Mouse (Mus musculus) skeletal muscle tissue, postnatal 0 days (tissue): ENCODE measurements around the gene Calm2. TPM values are rescaled to one million over a fixed set of nuclear protein-coding genes. Genes with fewer than 3 reads are reported as not detected.

Experiments
- polyA plus RNA-seq: library from polyadenylated mRNA; unstranded; fragments of >200 nt; fragmentation: Nextera tagmentation; extraction: Ambion mirVana; gene quantifications from 2 replicates; pipeline ENCODE4 v1.2.1, GENCODE M21; 2015

Gene Calm2
- 522 and 599 TPM in 2 replicates for polyA plus RNA-seq

GRCm38 (mm10) chr17:87446767-87447611 is at the start of gene Calm2:
Calm2 (minus strand) TSS chr17:87446935.

GRCm38 (mm10) chr17:87427511-87427910 is 19.2 kb downstream of the Calm2 start, which contains the start of gene Stpg4:
Stpg4 (minus strand) TSS chr17:87427741.

Other genes with a start within 250 kb of the Calm2 start
- gene Mcfd2, start 181.0 kb downstream of the Calm2 start, polyA plus RNA-seq, result 48.8 and 58.1 TPM in 2 replicates
- gene Ttc7, start 164.0 kb downstream of the Calm2 start, polyA plus RNA-seq, result 8.2 and 8.9 TPM in 2 replicates
- gene Stpg4, start 19.2 kb downstream of the Calm2 start, polyA plus RNA-seq, result not detected in 2 replicates
- 0.18 and 2.8 TPM in 2 replicates for gene Epcam, start 189.0 kb upstream of the Calm2 start, polyA plus RNA-seq
- gene Msh2, start 225.4 kb upstream of the Calm2 start, polyA plus RNA-seq, result 14.1 and 14.9 TPM in 2 replicates